Mouse (Mus musculus) forebrain, embryonic 16.5 days (tissue): ENCODE measurements around the gene Anapc7. TPM values are rescaled to one million over a fixed set of nuclear protein-coding genes. Genes with fewer than 3 reads are reported as not detected.
A peak's percentile ranks its signal among the peaks of the same experiment; 100 is the strongest.

Source experiments
- ATAC-seq: fragments of 200-750 bp; cut with Nextera tagmentation; 2 replicates; pipeline ENCODE4 v1.8.0; 2017; ENCODE audit warnings: mild to moderate bottlenecking, moderate library complexity
- H3K27ac ChIP-seq: fragments of 300-500 bp; sonication (generic); 2 replicates; pipeline ENCODE4 v1.5.1; 2014; ENCODE audit warnings: low read length, control low read depth
- H3K27me3 ChIP-seq: fragments of 300-500 bp; sonication (generic); replicated peaks from 2 replicates; pipeline ENCODE4 v1.6.1; 2014; ENCODE audit warnings: low read length; ENCODE audit not compliant: control insufficient read depth, insufficient read depth
- H3K36me3 ChIP-seq: fragments of 300-500 bp; sonication (generic); 2 replicates; pipeline ENCODE4 v1.6.1; 2014; ENCODE audit not compliant: control insufficient read depth, insufficient read depth
- H3K4me1 ChIP-seq: fragments of 300-500 bp; sonication (generic); replicated peaks from 2 replicates; pipeline ENCODE4 v1.6.1; 2014; ENCODE audit warnings: low read length; ENCODE audit not compliant: control insufficient read depth, insufficient read depth
- H3K4me2 ChIP-seq: fragments of 300-500 bp; sonication (generic); 2 replicates; pipeline ENCODE4 v1.6.1; 2014; ENCODE audit warnings: mild to moderate bottlenecking, low read length, control low read depth
- H3K4me3 ChIP-seq: fragments of 300-500 bp; sonication (generic); replicated peaks from 2 replicates; pipeline ENCODE4 v1.5.1; 2014; ENCODE audit warnings: mild to moderate bottlenecking, low read length, control low read depth
- H3K9ac ChIP-seq: fragments of 300-500 bp; sonication (generic); replicated peaks from 2 replicates; pipeline ENCODE4 v1.6.1; 2014; ENCODE audit warnings: low read depth, low read length, control low read depth
- H3K9me3 ChIP-seq: fragments of 300-500 bp; sonication (generic); 2 replicates; pipeline ENCODE4 v1.6.1; 2016; ENCODE audit warnings: low read length; ENCODE audit not compliant: control insufficient read depth
- WGBS: fragments of 180-500 bp; shearing (Covaris S2); extraction: QIAGEN DNeasy Blood & Tissue Kit; methylation state at CpG from one replicate; pipeline ENCODE4 v1.1.7; 2014; 5-methylcytosine and 5-hydroxymethylcytosine counted together
- polyA plus RNA-seq: library from polyadenylated mRNA; unstranded; fragments of >200 nt; fragmentation: Nextera tagmentation; extraction: Ambion mirVana; gene quantifications from 2 replicates; pipeline ENCODE4 v1.2.1, GENCODE M21; 2015

Anapc7 gene
- polyA plus RNA-seq, 1 experiment from 2014 or later, result 52.5 TPM

GRCm38 (mm10) chr5:122402160-122402559 is 19.3 kb upstream of the Anapc7 start:
- Histone ChIP-seq H3K9me3 (no peaks in the 10 kb centered on the region), H3K36me3 (peaks cover 42% of the 10 kb centered on the region), H3K27ac (no peak overlapping the region; the same call in 1 of the 2 replicates), H3K27me3 (no peaks in the 10 kb centered on the region), H3K4me2 (no peak overlapping the region), H3K9ac (no peak overlapping the region), H3K4me1 (peaks cover 5% of the 10 kb centered on the region; the same call in 1 of the 2 replicates), H3K4me3 (no peak overlapping the region)
- WGBS, result 68% methylated on average over 13 of the region's 13 CpGs
- no peak for ATAC-seq

DNA sequence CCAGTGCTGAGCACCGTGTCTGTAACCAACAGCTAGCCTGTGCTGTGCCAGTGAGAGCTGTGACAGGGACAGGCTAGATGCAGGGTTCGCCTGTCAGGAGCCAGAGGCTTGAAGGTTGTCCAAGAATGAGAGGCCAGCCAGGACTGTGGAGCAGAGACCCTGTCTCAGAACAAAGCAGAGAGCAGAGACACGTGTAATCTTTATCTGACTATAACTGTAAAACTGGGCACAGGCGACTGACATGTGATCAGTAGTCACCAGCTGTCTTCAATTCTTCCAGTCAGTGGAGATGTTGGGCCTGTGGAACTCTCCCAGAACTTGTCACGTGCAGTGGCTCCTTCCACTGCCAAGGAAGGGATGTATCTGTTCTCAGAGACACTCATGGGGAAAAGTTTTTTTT is 18.7 kb upstream of the Anapc7 start:
- no peak overlapping the region for H3K4me2 ChIP-seq
- H3K4me1 ChIP-seq, result peaks cover 5% of the 10 kb centered on the region; the same call in 1 of the 2 replicates
- H3K4me3 ChIP-seq, result no peak overlapping the region
- H3K27me3 ChIP-seq, result no peaks in the 10 kb centered on the region
- peak; percentile 59 for ATAC-seq
- WGBS, result 79% methylated on average over 5 of the region's 5 CpGs
- H3K9ac ChIP-seq, result no peak overlapping the region
- H3K27ac ChIP-seq, result peak overlapping the region; percentile 56
- H3K9me3 ChIP-seq, result no peaks in the 10 kb centered on the region
- H3K36me3 ChIP-seq, result peaks cover 39% of the 10 kb centered on the region

GRCm38 (mm10) chr5:122403362-122403761 is 18.1 kb upstream of the Anapc7 start:
- WGBS, result 95% methylated on average over 12 of the region's 12 CpGs
- ATAC-seq, result no peak
- peaks cover 39% of the 10 kb centered on the region for H3K36me3 ChIP-seq

GRCm38 (mm10) chr5:122405537-122405936 is 16.0 kb upstream of the Anapc7 start:
- Histone ChIP-seq H3K36me3 (peaks cover 36% of the 10 kb centered on the region), H3K27me3 (no peaks in the 10 kb centered on the region), H3K9me3 (peaks cover 2% of the 10 kb centered on the region; the same call in 1 of the 2 replicates), H3K27ac (no peak overlapping the region), H3K4me3 (no peak overlapping the region), H3K4me2 (no peak overlapping the region), H3K4me1 (peaks cover 5% of the 10 kb centered on the region; the same call in 1 of the 2 replicates), H3K9ac (no peak overlapping the region)
- ATAC-seq, result no peak
- 97% methylated on average over 10 of the region's 10 CpGs for WGBS

More at GRCm38 (mm10) chr5:122403362-122403761, 18.1 kb upstream of the Anapc7 start:
- no peak overlapping the region for H3K4me2 ChIP-seq
- no peaks in the 10 kb centered on the region for H3K27me3 ChIP-seq
- H3K4me1 ChIP-seq, result peaks cover 5% of the 10 kb centered on the region; the same call in 1 of the 2 replicates
- H3K4me3 ChIP-seq, result no peak overlapping the region
- no peak overlapping the region for H3K27ac ChIP-seq
- H3K9ac ChIP-seq, result no peak overlapping the region
- H3K9me3 ChIP-seq, result no peaks in the 10 kb centered on the region

DNA sequence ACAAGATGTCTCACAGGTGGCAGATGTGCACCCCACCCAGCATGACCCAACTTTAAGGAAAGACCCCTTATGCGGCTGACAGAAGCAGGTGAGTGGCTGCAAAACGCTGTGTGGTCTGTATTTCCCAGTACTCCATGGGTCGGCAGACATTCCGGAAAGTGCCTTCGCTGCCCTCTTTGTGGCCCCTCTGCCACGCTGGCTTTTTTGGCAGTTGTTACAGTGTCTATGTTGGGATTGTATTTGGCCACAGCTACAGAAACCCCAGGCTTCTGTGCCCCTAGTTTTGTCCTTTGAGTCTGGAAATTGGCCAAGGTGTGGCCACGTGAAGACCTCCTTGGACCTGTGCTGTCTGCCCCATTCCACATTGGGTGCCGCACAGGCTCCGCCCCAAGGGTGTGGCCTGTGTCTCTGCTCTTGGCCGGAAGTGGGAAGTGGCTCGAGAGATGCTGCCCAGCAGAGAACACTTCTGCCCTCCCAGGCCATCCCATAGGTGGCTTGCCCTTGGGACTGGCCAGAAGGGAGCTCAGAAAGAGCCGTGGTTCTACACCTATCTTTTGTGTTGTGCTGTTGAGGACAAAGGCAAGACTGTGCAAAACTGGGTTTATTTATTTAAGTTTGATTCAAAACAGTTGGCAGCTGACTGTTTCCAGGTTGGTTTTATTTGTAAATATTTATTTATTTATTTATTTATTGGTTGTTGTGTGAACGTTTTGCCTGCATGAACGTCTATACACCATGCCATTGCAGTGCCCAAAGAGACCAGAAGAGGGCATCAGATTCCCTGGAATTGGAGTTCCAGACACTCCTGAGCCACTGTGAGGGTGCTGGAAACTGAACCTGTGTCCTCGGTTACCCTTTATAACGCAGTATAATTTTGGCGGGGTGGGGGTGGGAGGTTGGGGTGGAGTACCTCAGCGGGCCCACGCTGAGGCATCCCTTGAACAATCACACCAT is 11.5 kb upstream of the Anapc7 start:
- Histone ChIP-seq H3K9ac (no peak overlapping the region), H3K36me3 (peaks cover 19% of the 10 kb centered on the region), H3K27me3 (no peaks in the 10 kb centered on the region), H3K4me2 (no peak overlapping the region), H3K27ac (no peak overlapping the region), H3K4me1 (no peaks in the 10 kb centered on the region), H3K4me3 (no peak overlapping the region), H3K9me3 (peaks cover 2% of the 10 kb centered on the region; the same call in 1 of the 2 replicates)
- ATAC-seq, result no peak
- 87% methylated on average over 19 of the region's 19 CpGs for WGBS

- Histone ChIP-seq H3K27me3 (no peaks in the 10 kb centered on the region), H3K4me3 (no peak overlapping the region), H3K9me3 (peaks cover 2% of the 10 kb centered on the region; the same call in 1 of the 2 replicates), H3K9ac (no peak overlapping the region), H3K4me1 (no peaks in the 10 kb centered on the region), H3K36me3 (peaks cover 2% of the 10 kb centered on the region), H3K27ac (no peak overlapping the region), H3K4me2 (no peak overlapping the region)
- ATAC-seq, result no peak
- WGBS, result 88% methylated on average over 5 of the region's 5 CpGs
These were observed 9.6 kb upstream of the Anapc7 start for GRCm38 (mm10) chr5:122411892-122412291.

DNA sequence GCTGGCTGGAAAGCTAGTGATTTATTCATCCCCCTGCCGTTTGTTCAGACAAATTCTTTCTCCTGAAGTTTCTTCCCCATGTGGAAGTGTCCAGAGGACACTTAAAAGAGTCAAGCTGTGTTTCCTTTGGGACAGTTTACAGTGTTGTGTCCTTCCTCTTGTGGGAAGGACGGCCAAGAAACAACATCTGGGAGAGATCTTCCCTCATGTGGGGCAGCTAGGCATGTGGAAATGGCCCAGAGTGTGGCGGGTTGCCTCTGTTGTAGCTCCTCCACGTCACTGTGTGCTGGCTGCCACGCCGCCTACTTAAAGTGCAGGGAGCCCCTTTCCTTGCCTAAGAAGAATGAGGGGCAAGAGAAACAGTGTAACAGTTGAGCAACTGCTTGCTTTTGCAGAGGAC is 8.7 kb upstream of the Anapc7 start:
- no peak overlapping the region for H3K4me2 ChIP-seq
- H3K9ac ChIP-seq, result no peak overlapping the region
- H3K27ac ChIP-seq, result no peak overlapping the region
- H3K4me1 ChIP-seq, result no peaks in the 10 kb centered on the region
- ATAC-seq, result no peak
- WGBS, result 76% methylated on average over 6 of the region's 6 CpGs
- H3K27me3 ChIP-seq, result no peaks in the 10 kb centered on the region
- no peaks in the 10 kb centered on the region; the same call in 1 of the 2 replicates for H3K36me3 ChIP-seq
- peaks cover 2% of the 10 kb centered on the region; the same call in 1 of the 2 replicates for H3K9me3 ChIP-seq
- no peak overlapping the region for H3K4me3 ChIP-seq

DNA sequence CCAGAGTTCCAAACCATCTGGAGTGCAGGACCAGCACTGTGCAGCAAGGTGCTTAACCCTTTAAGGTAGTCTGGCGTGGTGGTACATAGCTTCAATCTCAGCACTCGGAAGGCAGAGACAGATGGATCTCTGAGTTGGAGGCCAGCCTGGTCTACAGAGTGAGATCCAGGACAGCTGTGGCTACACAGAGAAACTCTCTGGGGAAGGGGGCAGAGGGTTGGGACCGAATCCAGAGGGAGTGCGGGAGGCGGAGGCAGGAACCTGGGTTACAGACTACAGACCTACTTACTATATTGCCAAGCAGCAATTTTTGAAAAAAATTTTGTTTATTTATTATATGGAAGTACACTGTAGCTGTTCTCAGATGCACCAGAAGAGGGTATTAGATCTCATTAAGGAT is 7.1 kb upstream of the Anapc7 start:
- WGBS, result 87% methylated on average over 5 of the region's 5 CpGs
- H3K4me2 ChIP-seq, result no peak overlapping the region
- H3K4me3 ChIP-seq, result no peak overlapping the region
- no peaks in the 10 kb centered on the region for H3K27me3 ChIP-seq
- H3K36me3 ChIP-seq, result no peaks in the 10 kb centered on the region; the same call in 1 of the 2 replicates
- H3K27ac ChIP-seq, result no peak overlapping the region
- H3K9me3 ChIP-seq, result peaks cover 2% of the 10 kb centered on the region; the same call in 1 of the 2 replicates
- H3K4me1 ChIP-seq, result no peaks in the 10 kb centered on the region
- no peak overlapping the region for H3K9ac ChIP-seq
- no peak for ATAC-seq

GRCm38 (mm10) chr5:122415465-122415864 is 6.0 kb upstream of the Anapc7 start:
- WGBS, result 89% methylated on average over 12 of the region's 12 CpGs
- no peak overlapping the region for H3K27ac ChIP-seq
- no peaks in the 10 kb centered on the region for H3K4me1 ChIP-seq

More at GRCm38 (mm10) chr5:122415465-122415864, 6.0 kb upstream of the Anapc7 start:
- Histone ChIP-seq H3K27me3 (no peaks in the 10 kb centered on the region), H3K4me3 (no peak overlapping the region), H3K9ac (no peak overlapping the region), H3K4me2 (no peak overlapping the region), H3K36me3 (no peaks in the 10 kb centered on the region), H3K9me3 (peaks cover under 1% of the 10 kb centered on the region; the same call in 1 of the 2 replicates)
- ATAC-seq, result no peak
